Mouse (Mus musculus) spleen, adult 2 months (tissue): ENCODE results near the gene Mrnip. TPM values are rescaled to one million over a fixed set of nuclear protein-coding genes. Genes with fewer than 3 reads are reported as not detected.

Experiments
- DNase-seq, 2 experiments: peaks; one replicate each; pipeline versions ENCODE4 v3.0.0 to v3.0.0-alpha.2; 2012 to 2021; ENCODE audit warnings: low spot score in 2 of 2, low read depth in 1 of 2
- H3K27ac ChIP-seq: fragments of 200-500 bp; 2 replicates; pipeline ENCODE4 v1.5.1; 2012; ENCODE audit warnings: low read length, inconsistent platforms; ENCODE audit not compliant: insufficient read depth
- H3K27me3 ChIP-seq: fragments of 200-500 bp; 2 replicates; pipeline ENCODE4 v1.6.1; 2012; ENCODE audit warnings: mild to moderate bottlenecking, moderate library complexity, low read length, inconsistent platforms; ENCODE audit not compliant: control insufficient read depth, insufficient read depth
- H3K36me3 ChIP-seq: fragments of 200-500 bp; 2 replicates; pipeline ENCODE4 v1.6.1; 2012; ENCODE audit warnings: mild to moderate bottlenecking, low read length, inconsistent platforms; ENCODE audit not compliant: control insufficient read depth, insufficient read depth
- H3K4me1 ChIP-seq: fragments of 200-500 bp; 2 replicates; pipeline ENCODE4 v1.6.1; 2011; ENCODE audit warnings: inconsistent platforms; ENCODE audit not compliant: control insufficient read depth, insufficient read depth, insufficient read length
- H3K4me3 ChIP-seq: fragments of 200-500 bp; 2 replicates; pipeline ENCODE4 v1.5.1; 2011; ENCODE audit warnings: mild to moderate bottlenecking, inconsistent platforms; ENCODE audit not compliant: insufficient read depth, insufficient read length; ENCODE audit errors: extremely low read depth
- CTCF ChIP-seq: fragments of 200-500 bp; IDR thresholded peaks from 2 replicates; pipeline ENCODE4 v1.5.1; 2011; ENCODE audit warnings: mild to moderate bottlenecking, inconsistent platforms; ENCODE audit not compliant: insufficient read depth, insufficient read length, insufficient replicate concordance; ENCODE audit errors: extremely low read depth
- POLR2A ChIP-seq: fragments of 200-500 bp; IDR thresholded peaks from 2 replicates; pipeline ENCODE4 v1.6.1; 2011; ENCODE audit warnings: low read depth, low read length, inconsistent platforms
- WGBS: fragments of 180-500 bp; shearing (Covaris S2); methylation state at CpG from one replicate; pipeline ENCODE4 v1.1.7; 2018; 5-methylcytosine and 5-hydroxymethylcytosine counted together
- polyA plus RNA-seq: library from polyadenylated mRNA; depleted of rRNA; stranded (reverse); fragments of >200 nt; gene quantifications from 2 replicates; pipeline ENCODE4 v1.2.3, GENCODE M21; 2012

Gene Mrnip
- polyA plus RNA-seq, 1 experiment: 2.4 TPM

DNA sequence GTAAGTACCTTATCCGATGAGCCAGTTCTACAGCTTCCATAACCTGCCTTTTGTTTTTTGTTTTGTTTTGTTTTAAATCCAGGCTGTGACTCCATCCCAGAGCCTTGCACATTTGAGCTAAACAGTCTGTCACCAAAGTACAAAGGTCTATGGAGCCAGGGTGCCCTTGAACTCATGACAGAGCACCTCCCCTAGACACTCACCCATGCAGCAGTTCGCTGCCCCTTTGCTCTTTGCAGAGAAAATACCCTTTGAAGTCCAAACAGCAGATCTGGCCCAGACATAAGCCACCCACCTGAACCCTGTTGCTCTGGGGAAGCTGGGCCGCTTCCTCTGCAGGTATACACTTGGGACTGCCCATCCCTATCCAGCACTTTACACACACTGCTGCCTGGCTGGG lies 27.3 kb downstream of the Mrnip start:
- Histone ChIP-seq H3K4me3 (no peak overlapping the region), H3K4me1 (no peaks in the 10 kb centered on the region), H3K36me3 (peaks cover 61% of the 10 kb centered on the region), H3K27ac (no peak overlapping the region), H3K27me3 (no peaks in the 10 kb centered on the region)
- TF ChIP-seq CTCF (no peak), POLR2A (no peak)
- DNase-seq: no peak
- WGBS: 93% methylated on average over 3 of the region's 3 CpGs

DNA sequence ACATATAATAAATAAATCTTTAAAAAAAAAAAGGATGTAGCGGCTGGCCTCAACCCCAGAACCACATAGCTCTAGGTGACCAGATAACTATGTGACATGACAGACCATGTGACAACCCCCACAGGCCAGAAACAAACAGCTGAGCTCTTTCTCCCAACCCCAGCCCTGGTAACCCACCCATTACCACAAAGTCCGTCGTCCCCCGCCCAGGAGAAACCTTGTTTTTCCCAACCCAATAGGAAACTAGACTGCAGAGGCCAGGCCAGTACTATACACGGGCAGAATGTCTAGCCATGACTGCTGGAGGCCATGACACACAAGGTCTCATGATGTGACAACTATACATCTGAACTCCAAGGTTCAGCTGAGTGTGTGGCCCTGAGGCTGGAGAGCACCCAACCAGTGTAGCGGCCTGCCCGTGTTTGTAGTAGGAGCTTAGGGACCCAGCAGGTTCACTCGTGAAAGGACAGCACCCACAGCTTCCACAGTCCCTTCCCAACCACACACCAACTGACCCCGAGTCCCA lies 29.1 kb downstream of the Mrnip start:
- Histone ChIP-seq H3K4me1 (no peaks in the 10 kb centered on the region), H3K4me3 (no peak overlapping the region), H3K27ac (no peak overlapping the region), H3K27me3 (no peaks in the 10 kb centered on the region), H3K36me3 (peaks cover 71% of the 10 kb centered on the region)
- 93% methylated on average over 9 of the region's 9 CpGs for WGBS
- no peak for DNase-seq
- TF ChIP-seq POLR2A: no peak
- no peak for TF ChIP-seq CTCF

DNA sequence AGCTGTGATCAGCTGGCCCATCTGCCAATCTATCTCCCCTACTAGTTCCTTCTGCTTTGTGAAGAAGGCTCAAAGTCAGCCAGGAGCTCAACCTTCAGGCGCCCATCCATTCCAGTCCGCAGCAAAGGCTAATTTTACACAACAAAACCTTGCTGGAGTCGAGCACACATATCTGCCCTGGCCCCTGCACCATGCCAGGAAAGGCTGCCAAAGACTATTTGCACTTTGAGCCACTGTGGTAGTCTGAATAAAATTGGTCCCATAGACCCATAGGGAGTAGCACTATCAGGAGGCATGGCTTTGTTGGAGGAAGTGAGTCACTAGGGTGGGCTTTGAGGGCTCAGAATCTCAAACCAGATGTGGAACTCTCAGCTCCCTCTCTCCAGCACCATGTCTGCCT lies 31.2 kb downstream of the Mrnip start:
- Histone ChIP-seq H3K27ac (no peak overlapping the region), H3K4me1 (no peaks in the 10 kb centered on the region; the same call in 1 of the 2 replicates), H3K4me3 (no peak overlapping the region), H3K36me3 (peaks cover 62% of the 10 kb centered on the region), H3K27me3 (no peaks in the 10 kb centered on the region)
- no peak for TF ChIP-seq CTCF
- WGBS: 96% methylated on average over 3 of the region's 3 CpGs
- no peak for DNase-seq

DNA sequence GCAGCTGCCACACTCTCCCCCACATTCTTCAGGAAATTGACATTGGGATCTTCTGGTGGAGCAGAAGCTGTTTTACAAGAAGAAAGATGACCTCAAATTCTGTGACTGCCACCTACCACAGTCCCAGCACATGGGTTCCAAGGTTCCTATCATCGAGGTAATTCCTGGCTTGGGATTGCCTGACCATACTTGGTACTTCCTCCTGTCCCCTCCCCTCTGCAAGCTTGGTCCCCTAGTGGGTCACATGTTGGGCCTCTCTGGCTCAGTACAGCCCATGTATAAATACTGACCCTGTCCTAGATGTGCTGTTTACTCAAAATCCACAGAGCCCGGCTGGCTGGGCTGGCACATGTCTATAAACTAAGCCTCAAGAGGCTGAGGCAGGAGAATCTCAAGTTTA lies 31.8 kb downstream of the Mrnip start:
- DNase-seq: no peak

DNA sequence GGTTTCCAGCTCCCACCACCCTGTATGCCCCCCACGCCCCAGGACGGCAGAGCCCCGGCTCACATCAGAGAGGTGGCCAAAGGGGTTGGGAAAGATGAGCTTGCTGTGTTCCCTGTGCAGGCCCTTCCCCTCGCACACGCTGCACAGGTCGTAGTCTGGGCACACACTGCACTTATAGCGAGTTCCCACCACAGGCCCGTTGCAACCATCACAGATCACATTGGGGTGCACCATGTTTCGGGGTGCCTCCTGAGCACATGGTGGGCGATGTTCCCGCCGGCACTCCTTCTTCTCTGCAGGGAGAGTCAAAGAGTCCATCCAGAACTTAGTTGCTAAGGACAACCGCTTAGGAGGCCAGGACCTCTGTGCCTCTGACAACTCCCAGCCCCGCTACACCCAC lies 33.1 kb downstream of the Mrnip start:
- TF ChIP-seq CTCF: no peak
- TF ChIP-seq POLR2A: no peak

More for the DNA sequence above, 31.8 kb downstream of the Mrnip start:
- WGBS: 86% methylated on average over 2 of the region's 2 CpGs
- H3K4me3 ChIP-seq: no peak overlapping the region
- no peak overlapping the region for H3K27ac ChIP-seq
- H3K4me1 ChIP-seq: peaks cover 2% of the 10 kb centered on the region; the same call in 1 of the 2 replicates
- no peaks in the 10 kb centered on the region for H3K27me3 ChIP-seq
- TF ChIP-seq CTCF (no peak), POLR2A (no peak)
- H3K36me3 ChIP-seq: peaks cover 57% of the 10 kb centered on the region

DNA sequence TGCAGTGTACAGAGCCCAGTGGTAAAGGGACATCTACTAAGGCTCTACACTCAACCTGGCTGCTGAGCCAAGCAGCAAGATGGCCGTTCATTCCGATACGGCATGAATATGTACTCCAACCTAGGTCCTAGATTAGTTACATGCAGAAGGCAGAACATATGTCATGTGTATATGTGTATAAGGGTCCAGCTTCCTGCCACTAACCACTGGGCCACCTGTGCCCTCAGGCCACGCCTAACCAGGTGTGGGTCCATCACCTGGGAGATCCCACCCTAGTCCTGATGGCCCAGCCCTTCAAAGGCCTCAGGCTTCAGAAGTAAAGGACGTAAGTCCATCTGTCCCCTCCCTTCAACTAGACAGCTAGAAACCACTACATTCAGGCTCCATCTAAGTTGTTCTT lies 33.8 kb downstream of the Mrnip start:
- TF ChIP-seq POLR2A (no peak), CTCF (no peak)

More for the DNA sequence above, 33.1 kb downstream of the Mrnip start:
- Histone ChIP-seq H3K4me3 (no peak overlapping the region), H3K27ac (no peak overlapping the region), H3K4me1 (peaks cover 5% of the 10 kb centered on the region; the same call in 1 of the 2 replicates), H3K27me3 (no peaks in the 10 kb centered on the region), H3K36me3 (peaks cover 44% of the 10 kb centered on the region)
- 94% methylated on average over 14 of the region's 14 CpGs for WGBS
- DNase-seq: no peak

DNA sequence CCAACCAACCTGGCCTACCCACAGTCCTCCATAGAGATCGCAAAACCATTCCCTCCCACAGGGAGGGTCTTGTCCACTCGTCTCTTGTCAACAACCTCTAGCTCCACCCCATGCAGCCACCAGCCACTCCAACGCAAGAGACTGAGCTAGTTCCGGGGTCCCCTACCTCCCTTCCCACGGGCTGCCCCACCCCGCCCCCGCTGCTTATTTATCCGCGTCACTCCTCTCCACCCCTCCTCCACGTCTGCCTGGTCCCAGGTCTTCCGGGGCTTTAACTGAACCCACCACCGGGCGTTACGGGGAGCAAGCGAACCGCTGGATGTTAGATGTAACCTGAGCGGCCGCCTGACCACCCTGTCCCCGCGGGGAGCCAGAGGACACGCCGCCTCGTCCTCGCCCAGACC lies 35.9 kb downstream of the Mrnip start:
- Histone ChIP-seq H3K4me1 (peaks cover 5% of the 10 kb centered on the region; the same call in 1 of the 2 replicates), H3K4me3 (peak overlapping the region; percentile 90), H3K27ac (peak overlapping the region; percentile 97), H3K27me3 (no peaks in the 10 kb centered on the region), H3K36me3 (peaks cover 24% of the 10 kb centered on the region)
- TF ChIP-seq CTCF: no peak
- TF ChIP-seq POLR2A: no peak
- DNase-seq: peak; percentile 84 to 87
- WGBS: under 1% methylated on average over 24 of the region's 24 CpGs

More for the DNA sequence above, 33.8 kb downstream of the Mrnip start:
- H3K36me3 ChIP-seq: peaks cover 39% of the 10 kb centered on the region
- H3K27ac ChIP-seq: no peak overlapping the region
- 95% methylated on average over 5 of the region's 5 CpGs for WGBS
- DNase-seq: no peak
- H3K4me3 ChIP-seq: no peak overlapping the region
- H3K4me1 ChIP-seq: peaks cover 5% of the 10 kb centered on the region; the same call in 1 of the 2 replicates
- no peaks in the 10 kb centered on the region for H3K27me3 ChIP-seq
